Mouse (Mus musculus) liver, embryonic 15.5 days (tissue): ENCODE measurements around the gene Abcg8. TPM values are rescaled to one million over a fixed set of nuclear protein-coding genes. Genes with fewer than 3 reads are reported as not detected.

Experiments used
- polyA plus RNA-seq: library from polyadenylated mRNA; unstranded; fragments of >200 nt; fragmentation: Nextera tagmentation; extraction: Ambion mirVana; gene quantifications from 2 replicates; pipeline ENCODE4 v1.2.1, GENCODE M21; 2015

The Abcg8 gene
- polyA plus RNA-seq, 1 experiment from 2014 or later, result 0.56 TPM

Other genes starting within 250 kb of the Abcg8 start
- gene Thada, start 210.1 kb upstream of the Abcg8 start, polyA plus RNA-seq, result 2.3 TPM in 2 replicates
- gene Plekhh2, start 164.4 kb upstream of the Abcg8 start, polyA plus RNA-seq, result 0.22 and 0.45 TPM in 2 replicates
- gene Dync2li1, start 49.8 kb upstream of the Abcg8 start, polyA plus RNA-seq, result 2.2 and 2.4 TPM in 2 replicates
- gene Abcg5, start 6.7 kb downstream of the Abcg8 start, polyA plus RNA-seq, result 0.50 and 0.56 TPM in 2 replicates
- gene Lrpprc, start 114.5 kb downstream of the Abcg8 start, polyA plus RNA-seq, result 35.6 and 37.9 TPM in 2 replicates